Mouse (Mus musculus): ENCODE data around the gene Tmem255b. TPM values are rescaled to one million over a fixed set of nuclear protein-coding genes. Genes with fewer than 3 reads are reported as not detected.

Gene Tmem255b
- polyA plus RNA-seq (2012; rRNA removed) = 3.7 and 4.0 TPM in 2 replicates

DNA sequence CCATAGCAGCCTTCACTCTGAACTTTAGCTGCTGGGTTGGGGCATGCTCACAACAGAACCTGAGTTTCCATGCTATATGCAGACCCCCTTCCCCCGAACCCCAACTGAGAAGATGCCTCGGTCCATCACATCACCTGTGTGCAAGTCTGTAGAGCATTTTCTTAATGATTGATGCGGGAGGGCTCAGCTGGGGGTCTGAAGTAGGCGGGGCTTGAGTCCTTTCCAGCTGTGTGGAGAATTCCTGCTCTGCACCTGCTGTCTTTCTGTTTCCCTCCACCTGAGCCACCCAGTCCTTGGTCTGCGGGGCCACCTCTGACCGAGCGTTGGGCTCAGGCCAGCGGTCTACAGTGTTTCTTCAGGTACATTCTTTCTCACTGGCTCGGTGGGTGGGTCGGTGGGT lies at the start of gene Tmem255b:
Gene Tmem255b (plus strand): TSS at position 301 of the 400 bp plus-strand sequence.
- H3K4me3 ChIP-seq (ENCODE audit: insufficient read depth, low read length) = peak within 1 kb of the TSS; percentile 12; the same call in 1 of the 2 replicates
- H3K27ac ChIP-seq (ENCODE audit: insufficient read depth, low read length) = no peak within 1 kb of the TSS
- H3K4me1 ChIP-seq (ENCODE audit: control insufficient read depth, insufficient read depth, low read length) = peaks cover 2% of the 10 kb centered on the region; the same call in 1 of the 2 replicates
- no peak for TF ChIP-seq CTCF (IDR thresholded peaks at IDR 0.05; ENCODE audit: extremely low read depth, insufficient read depth, low read length)
- no peak for TF ChIP-seq POLR2A (IDR thresholded peaks at IDR 0.05; ENCODE audit: extremely low read depth, insufficient read depth, low read length)

DNA sequence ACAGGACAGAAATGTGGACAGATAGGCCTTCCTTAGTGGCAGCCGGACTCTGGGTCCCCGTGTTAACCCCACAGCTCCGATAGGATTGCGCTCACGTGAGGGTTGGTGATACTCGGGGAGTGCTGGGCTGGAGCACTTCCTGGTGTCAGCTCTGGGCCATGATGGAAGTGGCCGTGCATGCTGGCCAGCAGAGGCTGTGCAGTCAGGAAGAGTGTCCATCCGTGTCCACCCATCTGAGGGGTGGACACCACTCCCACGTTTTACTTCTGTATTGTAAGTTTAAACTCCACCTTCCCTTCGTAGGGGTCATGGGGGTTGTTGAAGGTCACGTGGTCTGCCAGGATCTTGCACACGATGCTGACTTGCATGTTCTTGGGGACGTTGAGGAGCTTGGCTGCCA lies 48.6 kb upstream of the Tmem255b start:
- Histone ChIP-seq H3K4me3 (ENCODE audit: insufficient read depth, low read length) (no peak overlapping the region), H3K27ac (ENCODE audit: insufficient read depth, low read length) (no peak overlapping the region), H3K4me1 (ENCODE audit: control insufficient read depth, insufficient read depth, low read length) (no peaks in the 10 kb centered on the region)
- TF ChIP-seq CTCF (IDR thresholded peaks at IDR 0.05; ENCODE audit: extremely low read depth, insufficient read depth, low read length) (no peak), POLR2A (IDR thresholded peaks at IDR 0.05; ENCODE audit: extremely low read depth, insufficient read depth, low read length) (no peak)

DNA sequence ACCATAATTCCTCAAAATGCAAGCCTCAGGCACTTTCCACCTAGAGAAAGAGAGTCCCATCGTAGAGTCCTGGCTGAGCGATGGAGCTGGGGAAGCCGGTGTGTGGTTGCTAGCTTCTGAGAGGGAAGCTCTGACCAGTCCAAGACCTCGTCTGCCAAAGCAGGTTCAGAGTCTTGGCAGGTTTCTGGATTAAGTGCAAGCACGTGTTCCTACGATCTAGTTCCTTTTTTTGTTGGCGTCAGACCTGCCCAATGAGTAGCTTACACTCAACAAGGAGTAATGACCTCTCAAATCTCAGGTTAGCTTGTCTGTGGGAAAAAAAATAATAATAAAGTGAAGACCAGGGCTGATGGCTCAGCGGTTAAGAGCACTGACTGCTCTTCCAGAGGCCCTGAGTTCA lies 47.3 kb upstream of the Tmem255b start:
- TF ChIP-seq POLR2A (IDR thresholded peaks at IDR 0.05; ENCODE audit: extremely low read depth, insufficient read depth, low read length) (no peak), CTCF (IDR thresholded peaks at IDR 0.05; ENCODE audit: extremely low read depth, insufficient read depth, low read length) (no peak)
- H3K4me1 ChIP-seq (ENCODE audit: control insufficient read depth, insufficient read depth, low read length) = no peaks in the 10 kb centered on the region
- H3K27ac ChIP-seq (ENCODE audit: insufficient read depth, low read length) = no peak overlapping the region
- H3K4me3 ChIP-seq (ENCODE audit: insufficient read depth, low read length) = no peak overlapping the region

DNA sequence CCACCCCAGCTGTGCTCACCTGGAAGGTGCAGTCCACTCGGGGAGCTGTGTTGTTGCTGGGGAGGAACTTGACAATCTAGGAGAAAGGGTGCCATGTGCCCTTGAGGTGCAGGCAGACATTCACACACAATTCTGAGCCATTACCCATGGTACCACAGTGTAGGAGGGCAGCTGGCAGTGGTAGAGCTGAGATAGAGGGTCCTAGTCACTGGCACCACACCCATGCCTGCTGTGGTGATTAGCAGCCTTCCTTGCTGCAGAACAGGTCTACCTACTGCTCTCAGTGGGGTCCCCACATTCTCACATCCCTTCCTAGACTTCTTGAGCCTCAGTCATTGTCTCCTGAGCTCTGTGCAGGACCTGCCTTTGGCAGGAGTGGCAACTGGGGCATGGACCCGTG lies 46.2 kb upstream of the Tmem255b start:
- no peak overlapping the region for H3K4me3 ChIP-seq (ENCODE audit: insufficient read depth, low read length)
- no peaks in the 10 kb centered on the region for H3K4me1 ChIP-seq (ENCODE audit: control insufficient read depth, insufficient read depth, low read length)
- TF ChIP-seq CTCF (IDR thresholded peaks at IDR 0.05; ENCODE audit: extremely low read depth, insufficient read depth, low read length) = no peak
- no peak for TF ChIP-seq POLR2A (IDR thresholded peaks at IDR 0.05; ENCODE audit: extremely low read depth, insufficient read depth, low read length)
- H3K27ac ChIP-seq (ENCODE audit: insufficient read depth, low read length) = no peak overlapping the region

DNA sequence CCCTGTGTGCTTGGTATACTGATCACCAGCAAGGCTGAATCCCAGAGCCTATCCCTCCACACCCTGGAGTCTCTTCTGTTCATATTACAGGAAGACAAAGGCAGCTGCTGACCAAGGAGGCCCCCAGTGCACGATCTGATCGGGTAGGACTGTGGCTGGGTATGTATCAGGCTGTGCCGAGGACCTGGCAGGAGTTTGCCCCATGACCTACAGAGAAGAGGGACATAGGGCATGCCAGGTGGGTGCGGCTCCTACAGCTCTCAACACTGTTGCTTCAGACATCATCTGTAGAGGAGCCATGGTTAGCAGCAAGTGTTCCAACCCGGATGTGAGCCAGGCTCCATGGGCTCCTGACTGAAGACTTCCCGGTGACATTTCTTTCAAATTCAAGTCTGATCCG lies 41.1 kb upstream of the Tmem255b start:
- Histone ChIP-seq H3K27ac (ENCODE audit: insufficient read depth, low read length) (no peak overlapping the region), H3K4me3 (ENCODE audit: insufficient read depth, low read length) (no peak overlapping the region), H3K4me1 (ENCODE audit: control insufficient read depth, insufficient read depth, low read length) (no peaks in the 10 kb centered on the region)
- no peak for TF ChIP-seq CTCF (IDR thresholded peaks at IDR 0.05; ENCODE audit: extremely low read depth, insufficient read depth, low read length)
- TF ChIP-seq POLR2A (IDR thresholded peaks at IDR 0.05; ENCODE audit: extremely low read depth, insufficient read depth, low read length) = no peak

DNA sequence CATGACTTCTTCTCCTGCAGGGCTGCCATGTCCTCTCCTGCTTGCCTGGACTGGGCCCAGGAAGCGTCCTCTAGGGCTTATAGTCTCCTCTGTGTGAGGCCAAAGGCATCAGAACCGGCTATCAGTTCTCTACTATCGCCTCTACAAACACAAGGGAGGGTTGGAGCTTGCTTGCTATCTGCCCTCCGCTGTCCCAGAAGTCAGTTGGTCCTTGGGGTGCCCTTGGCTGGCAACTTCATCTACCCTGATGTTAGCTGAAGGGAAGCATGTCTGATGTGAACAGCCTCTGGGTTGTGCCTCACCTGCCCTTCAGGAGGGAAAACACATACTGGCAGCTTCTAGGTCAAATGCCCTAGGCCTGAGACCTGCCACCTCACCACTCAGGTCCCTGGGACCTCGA lies 38.3 kb upstream of the Tmem255b start, which contains the start of gene Atp4b:
Gene Atp4b (minus strand): TSS at position 101 of the 400 bp plus-strand sequence.
- TF ChIP-seq CTCF (IDR thresholded peaks at IDR 0.05; ENCODE audit: extremely low read depth, insufficient read depth, low read length) = no peak
- TF ChIP-seq POLR2A (IDR thresholded peaks at IDR 0.05; ENCODE audit: extremely low read depth, insufficient read depth, low read length) = no peak
- H3K4me1 ChIP-seq (ENCODE audit: control insufficient read depth, insufficient read depth, low read length) = no peaks in the 10 kb centered on the region
- H3K27ac ChIP-seq (ENCODE audit: insufficient read depth, low read length) = no peak within 1 kb of the TSS
- H3K4me3 ChIP-seq (ENCODE audit: insufficient read depth, low read length) = no peak within 1 kb of the TSS

DNA sequence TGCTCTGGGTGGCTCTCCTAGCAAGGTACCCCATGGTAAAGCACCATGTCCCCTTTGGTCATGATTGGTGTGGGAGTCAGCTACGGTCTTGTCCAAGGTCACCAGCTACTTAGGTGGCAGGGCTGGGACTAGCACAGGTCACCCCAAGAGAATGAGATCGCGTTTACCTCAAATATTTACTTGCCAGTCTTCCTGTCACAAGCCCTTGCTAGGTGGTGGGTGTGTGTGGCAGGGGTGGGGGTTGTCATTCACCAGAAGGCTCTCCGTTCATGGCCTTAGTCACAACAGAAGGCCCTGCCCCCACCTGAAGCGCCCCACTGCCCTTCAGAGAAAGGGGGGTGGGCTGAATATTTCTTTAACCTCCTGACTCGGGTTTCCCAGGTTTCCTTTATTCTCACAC lies 31.5 kb upstream of the Tmem255b start:
- Histone ChIP-seq H3K4me1 (ENCODE audit: control insufficient read depth, insufficient read depth, low read length) (no peaks in the 10 kb centered on the region), H3K4me3 (ENCODE audit: insufficient read depth, low read length) (no peak overlapping the region), H3K27ac (ENCODE audit: insufficient read depth, low read length) (no peak overlapping the region)
- TF ChIP-seq CTCF (IDR thresholded peaks at IDR 0.05; ENCODE audit: extremely low read depth, insufficient read depth, low read length) (no peak), POLR2A (IDR thresholded peaks at IDR 0.05; ENCODE audit: extremely low read depth, insufficient read depth, low read length) (no peak)

DNA sequence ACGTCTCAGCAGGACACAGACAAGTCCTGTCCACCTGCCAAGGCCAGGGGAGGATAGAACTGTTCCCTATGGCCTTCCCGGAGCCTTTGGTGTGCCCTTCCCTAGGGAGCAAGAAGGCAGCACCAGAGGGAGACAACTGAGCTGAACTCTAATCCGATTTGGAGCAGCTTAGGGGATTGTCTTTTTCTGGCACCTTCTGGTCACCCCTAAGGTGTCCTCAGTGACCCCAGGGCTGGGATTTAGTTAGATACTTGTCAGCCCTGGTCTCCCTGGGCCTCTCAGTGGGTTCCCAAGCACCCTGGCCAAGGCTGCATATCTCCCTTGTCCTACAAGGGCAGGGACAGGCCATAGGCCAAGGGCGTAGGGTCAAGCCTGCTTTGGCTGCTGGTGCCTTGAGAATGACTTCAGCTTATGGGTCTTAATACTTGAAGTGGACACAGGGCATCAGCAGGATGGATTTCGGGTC lies 30.3 kb upstream of the Tmem255b start, which contains the start of gene Grk1:
Gene Grk1 (plus strand): TSS at position 416 of the 466 bp plus-strand sequence.
- H3K4me3 ChIP-seq (ENCODE audit: insufficient read depth, low read length) = no peak within 1 kb of the TSS
- no peak for TF ChIP-seq CTCF (IDR thresholded peaks at IDR 0.05; ENCODE audit: extremely low read depth, insufficient read depth, low read length)
- H3K4me1 ChIP-seq (ENCODE audit: control insufficient read depth, insufficient read depth, low read length) = no peaks in the 10 kb centered on the region
- H3K27ac ChIP-seq (ENCODE audit: insufficient read depth, low read length) = no peak within 1 kb of the TSS

DNA sequence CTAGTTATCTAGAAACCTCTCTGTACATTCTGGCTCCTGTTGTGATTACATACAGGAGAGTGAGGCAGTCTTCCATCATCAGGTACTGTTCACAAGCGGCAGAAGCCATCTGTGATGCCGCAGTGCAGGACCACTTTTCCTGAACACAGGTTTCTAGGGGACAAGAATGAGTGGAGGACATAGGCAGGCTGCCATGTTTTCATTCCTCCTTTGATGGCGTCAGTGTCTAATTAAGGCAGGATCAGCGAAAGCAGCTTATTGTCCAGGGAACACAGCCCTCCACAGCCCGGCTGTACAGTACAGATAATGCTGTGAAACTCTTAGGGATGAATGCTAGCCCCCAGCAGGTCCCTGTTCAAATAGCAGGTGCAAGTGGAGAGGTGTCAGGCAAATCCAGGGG lies 29.0 kb upstream of the Tmem255b start:
- Histone ChIP-seq H3K27ac (ENCODE audit: insufficient read depth, low read length) (no peak overlapping the region), H3K4me3 (ENCODE audit: insufficient read depth, low read length) (no peak overlapping the region), H3K4me1 (ENCODE audit: control insufficient read depth, insufficient read depth, low read length) (no peaks in the 10 kb centered on the region)
- no peak for TF ChIP-seq POLR2A (IDR thresholded peaks at IDR 0.05; ENCODE audit: extremely low read depth, insufficient read depth, low read length)
- TF ChIP-seq CTCF (IDR thresholded peaks at IDR 0.05; ENCODE audit: extremely low read depth, insufficient read depth, low read length) = no peak

GRCm38 (mm10) chr8:13411597-13411996 lies 23.4 kb upstream of the Tmem255b start:
- Histone ChIP-seq H3K4me3 (ENCODE audit: insufficient read depth, low read length) (no peak overlapping the region), H3K4me1 (ENCODE audit: control insufficient read depth, insufficient read depth, low read length) (no peaks in the 10 kb centered on the region), H3K27ac (ENCODE audit: insufficient read depth, low read length) (no peak overlapping the region)
- TF ChIP-seq POLR2A (IDR thresholded peaks at IDR 0.05; ENCODE audit: extremely low read depth, insufficient read depth, low read length) = no peak
- TF ChIP-seq CTCF (IDR thresholded peaks at IDR 0.05; ENCODE audit: extremely low read depth, insufficient read depth, low read length) = peak; percentile 92
